Mouse (Mus musculus): ENCODE measurements around the gene Lgals12. TPM values are rescaled to one million over a fixed set of nuclear protein-coding genes. Genes with fewer than 3 reads are reported as not detected.

The Lgals12 gene
- 0.23 and 0.34 TPM in 2 replicates for polyA plus RNA-seq (2014; fragmentation: Nextera tagmentation; extraction: Ambion mirVana)

DNA sequence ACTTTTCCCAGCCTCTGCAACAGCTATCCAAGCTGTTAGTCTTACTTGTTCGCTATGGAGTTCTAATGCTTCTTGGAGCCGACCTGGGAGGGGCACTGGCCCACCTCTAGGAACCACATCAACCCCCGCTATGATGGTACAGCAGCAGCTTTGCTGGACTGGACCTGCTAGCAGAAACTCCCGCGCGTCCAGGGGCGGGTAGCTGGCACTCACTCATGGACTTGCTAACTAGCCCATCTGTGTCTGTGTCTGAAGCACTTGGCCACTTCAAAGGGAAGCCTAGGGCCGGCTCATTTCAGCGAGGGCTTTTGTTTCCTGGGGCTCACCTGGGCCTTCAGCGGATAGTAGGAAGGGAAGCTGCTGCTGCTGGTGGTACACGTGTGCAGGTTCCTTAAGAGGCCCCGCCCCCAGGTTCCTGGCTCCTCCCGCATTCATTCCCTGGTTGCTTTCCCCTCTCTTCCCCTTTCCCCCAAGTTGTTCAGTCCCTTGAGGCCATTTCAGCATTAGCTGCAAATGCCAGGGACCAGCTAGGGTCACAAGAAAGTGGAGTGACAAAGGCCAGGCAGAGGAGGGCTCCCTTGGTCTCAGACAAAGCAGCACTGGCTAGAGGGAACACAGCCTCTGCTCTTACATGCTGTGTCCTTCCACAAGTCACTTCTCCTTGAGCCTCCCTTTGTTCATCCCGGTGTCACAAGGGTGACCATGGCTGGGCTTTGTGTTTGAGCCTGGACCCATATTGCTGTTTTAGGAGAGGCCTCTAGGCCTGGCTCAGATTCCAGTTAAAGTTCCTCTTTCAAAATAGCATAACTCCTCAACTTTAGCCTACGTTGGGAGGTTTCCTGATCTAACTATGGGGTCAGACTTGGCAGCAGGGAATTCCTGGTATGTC, at the start of gene Lgals12:
Lgals12 (minus strand) TSS at position 393 of the 889 bp plus-strand sequence.
- WGBS: 7% methylated on average over 15 of the region's 15 CpGs
- peak within 1 kb of the TSS; percentile 69 for H3K4me2 ChIP-seq (ENCODE audit: low read length)
- peaks cover 21 to 26% of the 10 kb centered on the region in 2 experiments for H3K4me1 ChIP-seq (ENCODE audit: control insufficient read depth in 2 of 2, insufficient read depth in 2 of 2, low read length in 2 of 2)
- H3K9me3 ChIP-seq (ENCODE audit: control insufficient read depth, low read length): no peaks in the 10 kb centered on the region
- peak within 1 kb of the TSS; percentile 22 to 28 for H3K4me3 ChIP-seq (ENCODE audit: control insufficient read depth in 1 of 2, insufficient read depth in 1 of 2, low read depth in 1 of 2, low read length in 2 of 2)
- peaks cover 8% of the 10 kb centered on the region; the same call in 1 of the 2 replicates for H3K27me3 ChIP-seq (ENCODE audit: control insufficient read depth, insufficient read depth, low read length)
- no peak within 1 kb of the TSS for H3K27ac ChIP-seq (replicated peaks in 1 of 2; ENCODE audit: control insufficient read depth in 1 of 2, insufficient read depth in 1 of 2, low read depth in 2 of 2, low read length in 2 of 2)
- H3K9ac ChIP-seq (ENCODE audit: low read length): peak within 1 kb of the TSS; percentile 36
- no peak for ATAC-seq (ENCODE audit: insufficient number of reproducible peaks, insufficient read depth, low FRiP score, low read depth)
- no peaks in the 10 kb centered on the region for H3K36me3 ChIP-seq (ENCODE audit: control insufficient read depth, insufficient read depth, low read length)

DNA sequence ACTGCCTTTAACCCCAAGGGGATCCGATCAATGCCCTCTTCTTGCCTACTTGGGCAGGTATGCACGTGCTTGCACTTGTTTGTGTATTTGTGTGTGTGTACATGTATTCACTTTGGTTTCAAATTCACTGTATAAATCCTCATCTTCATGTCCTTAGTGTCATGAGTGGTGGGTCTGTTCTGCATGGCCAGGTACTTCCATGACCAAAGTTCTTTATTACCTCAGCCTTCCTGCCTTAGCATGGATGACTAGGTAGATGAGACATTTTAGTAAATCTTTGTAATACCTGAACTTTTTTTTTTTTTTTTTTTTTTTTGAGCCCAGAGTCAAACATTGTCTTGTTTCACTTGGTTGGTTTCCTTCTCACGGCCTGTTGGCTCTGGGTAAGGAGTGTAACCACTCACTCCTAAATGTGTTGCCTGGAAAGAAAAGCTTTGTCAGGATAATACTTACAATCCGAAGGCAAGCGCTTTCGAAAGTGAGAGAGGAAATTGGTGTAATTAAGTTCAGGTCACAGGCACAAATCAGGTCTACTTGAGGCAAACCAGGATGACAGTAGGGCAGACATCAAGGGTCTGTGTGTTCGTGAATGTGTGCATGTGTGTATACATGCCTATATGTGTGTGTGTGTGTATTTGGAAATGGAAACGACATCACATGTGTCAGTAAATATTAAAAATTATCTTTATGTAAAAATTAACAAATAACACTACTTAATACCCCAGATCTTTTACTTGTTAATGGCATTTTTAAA, 42.1 kb upstream of the Lgals12 start:
- Histone ChIP-seq H3K4me2 (ENCODE audit: low read length) (no peak overlapping the region), H3K9ac (ENCODE audit: low read length) (no peak overlapping the region), H3K27me3 (ENCODE audit: control insufficient read depth, insufficient read depth, low read length) (no peaks in the 10 kb centered on the region), H3K36me3 (ENCODE audit: control insufficient read depth, insufficient read depth, low read length) (no peaks in the 10 kb centered on the region), H3K4me1 (ENCODE audit: control insufficient read depth in 2 of 2, insufficient read depth in 2 of 2, low read length in 2 of 2) (no peaks in the 10 kb centered on the region), H3K27ac (replicated peaks in 1 of 2; ENCODE audit: control insufficient read depth in 1 of 2, insufficient read depth in 1 of 2, low read depth in 2 of 2, low read length in 2 of 2) (no peak overlapping the region), H3K4me3 (ENCODE audit: control insufficient read depth in 1 of 2, insufficient read depth in 1 of 2, low read depth in 1 of 2, low read length in 2 of 2) (no peak overlapping the region), H3K9me3 (ENCODE audit: control insufficient read depth, low read length) (no peaks in the 10 kb centered on the region)
- ATAC-seq (ENCODE audit: insufficient number of reproducible peaks, insufficient read depth, low FRiP score, low read depth): no peak
- 75% methylated on average over 8 of the region's 8 CpGs for WGBS

DNA sequence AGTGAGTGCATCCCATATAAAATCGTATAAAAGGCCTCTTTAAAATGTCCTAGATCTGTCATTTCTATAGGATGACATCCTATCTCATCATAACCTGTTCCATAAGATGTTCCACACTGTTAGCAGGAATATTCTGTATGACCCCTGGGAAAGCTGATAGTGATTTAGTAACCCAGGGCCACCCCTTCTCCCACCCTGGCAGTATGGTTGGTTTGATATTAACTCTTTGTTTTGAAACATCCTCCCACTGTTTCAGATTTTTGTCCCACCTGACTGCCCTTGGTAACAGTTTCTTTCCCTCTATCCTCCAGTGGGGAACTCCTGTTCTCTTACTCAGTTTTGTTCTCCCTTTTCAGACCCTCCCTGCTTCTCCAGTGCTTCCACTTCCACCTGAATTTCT, 26.8 kb upstream of the Lgals12 start:
- WGBS: 69% methylated on average over 1 of the region's 1 CpGs
- H3K27me3 ChIP-seq (ENCODE audit: control insufficient read depth, insufficient read depth, low read length): no peaks in the 10 kb centered on the region
- H3K4me3 ChIP-seq (ENCODE audit: control insufficient read depth in 1 of 2, insufficient read depth in 1 of 2, low read depth in 1 of 2, low read length in 2 of 2): no peak overlapping the region
- no peaks in the 10 kb centered on the region for H3K4me1 ChIP-seq (ENCODE audit: control insufficient read depth in 2 of 2, insufficient read depth in 2 of 2, low read length in 2 of 2)
- no peak overlapping the region for H3K4me2 ChIP-seq (ENCODE audit: low read length)
- no peak overlapping the region for H3K9ac ChIP-seq (ENCODE audit: low read length)
- H3K27ac ChIP-seq (replicated peaks in 1 of 2; ENCODE audit: control insufficient read depth in 1 of 2, insufficient read depth in 1 of 2, low read depth in 2 of 2, low read length in 2 of 2): no peak overlapping the region
- H3K9me3 ChIP-seq (ENCODE audit: control insufficient read depth, low read length): no peaks in the 10 kb centered on the region
- no peaks in the 10 kb centered on the region for H3K36me3 ChIP-seq (ENCODE audit: control insufficient read depth, insufficient read depth, low read length)
- ATAC-seq (ENCODE audit: insufficient number of reproducible peaks, insufficient read depth, low FRiP score, low read depth): no peak

DNA sequence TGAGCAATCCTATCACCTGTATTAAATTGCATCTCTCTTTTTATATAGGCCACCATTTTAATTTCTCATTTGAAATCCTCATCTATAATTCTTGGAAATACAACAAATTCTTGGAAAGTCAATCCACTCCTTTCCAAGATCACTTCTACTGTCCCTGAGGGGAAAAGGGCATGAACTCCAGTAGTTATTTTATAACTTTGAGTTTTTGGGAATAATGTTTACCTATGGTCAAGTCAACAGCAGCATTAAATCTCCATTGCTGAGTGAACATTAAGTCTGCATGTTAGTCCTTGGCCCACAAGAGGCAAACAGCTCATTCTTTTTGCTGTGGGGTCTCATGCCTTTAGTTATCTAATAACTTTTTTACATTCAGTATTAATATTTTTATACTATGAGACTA, 26.0 kb upstream of the Lgals12 start:
- Histone ChIP-seq H3K4me2 (ENCODE audit: low read length) (no peak overlapping the region), H3K4me1 (ENCODE audit: control insufficient read depth in 2 of 2, insufficient read depth in 2 of 2, low read length in 2 of 2) (no peaks in the 10 kb centered on the region), H3K4me3 (ENCODE audit: control insufficient read depth in 1 of 2, insufficient read depth in 1 of 2, low read depth in 1 of 2, low read length in 2 of 2) (no peak overlapping the region), H3K27me3 (ENCODE audit: control insufficient read depth, insufficient read depth, low read length) (no peaks in the 10 kb centered on the region), H3K9me3 (ENCODE audit: control insufficient read depth, low read length) (no peaks in the 10 kb centered on the region), H3K9ac (ENCODE audit: low read length) (no peak overlapping the region), H3K27ac (replicated peaks in 1 of 2; ENCODE audit: control insufficient read depth in 1 of 2, insufficient read depth in 1 of 2, low read depth in 2 of 2, low read length in 2 of 2) (no peak overlapping the region), H3K36me3 (ENCODE audit: control insufficient read depth, insufficient read depth, low read length) (no peaks in the 10 kb centered on the region)
- ATAC-seq (ENCODE audit: insufficient number of reproducible peaks, insufficient read depth, low FRiP score, low read depth): no peak

DNA sequence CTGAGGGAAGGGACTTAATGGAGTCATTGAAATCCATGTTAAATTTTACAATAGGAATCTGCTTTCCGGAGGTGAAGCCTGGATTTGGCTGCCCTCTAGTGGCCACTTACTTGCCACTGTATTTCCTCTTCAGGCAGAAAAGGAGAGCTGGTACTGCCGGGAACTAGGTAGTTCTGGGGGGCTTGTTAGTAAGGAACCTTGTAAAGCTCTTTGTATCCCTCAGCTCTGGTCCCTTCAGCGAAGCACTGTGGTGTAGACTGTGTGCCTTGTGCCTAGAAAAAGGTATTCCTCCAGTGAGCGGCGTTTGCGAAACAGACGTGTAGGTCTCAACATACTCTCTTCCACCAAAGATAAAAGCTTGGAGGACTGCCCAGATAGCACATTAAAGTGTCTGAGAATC, 10.7 kb upstream of the Lgals12 start:
- H3K4me2 ChIP-seq (ENCODE audit: low read length): peak overlapping the region; percentile 46
- H3K9ac ChIP-seq (ENCODE audit: low read length): no peak overlapping the region
- no peak overlapping the region for H3K27ac ChIP-seq (replicated peaks in 1 of 2; ENCODE audit: control insufficient read depth in 1 of 2, insufficient read depth in 1 of 2, low read depth in 2 of 2, low read length in 2 of 2)
- no peak for ATAC-seq (ENCODE audit: insufficient number of reproducible peaks, insufficient read depth, low FRiP score, low read depth)
- H3K4me3 ChIP-seq (ENCODE audit: control insufficient read depth in 1 of 2, insufficient read depth in 1 of 2, low read depth in 1 of 2, low read length in 2 of 2): no peak overlapping the region
- H3K36me3 ChIP-seq (ENCODE audit: control insufficient read depth, insufficient read depth, low read length): no peaks in the 10 kb centered on the region
- H3K4me1 ChIP-seq (ENCODE audit: control insufficient read depth in 2 of 2, insufficient read depth in 2 of 2, low read length in 2 of 2): peaks cover 0 to under 1% of the 10 kb centered on the region in 2 experiments; a peak in 1 of 4 replicates
- H3K9me3 ChIP-seq (ENCODE audit: control insufficient read depth, low read length): no peaks in the 10 kb centered on the region
- H3K27me3 ChIP-seq (ENCODE audit: control insufficient read depth, insufficient read depth, low read length): peaks cover 6% of the 10 kb centered on the region; the same call in 1 of the 2 replicates
- WGBS: 26% methylated on average over 7 of the region's 7 CpGs

GRCm38 (mm10) chr19:7617085-7617484, 10.1 kb upstream of the Lgals12 start:
- ATAC-seq (ENCODE audit: insufficient number of reproducible peaks, insufficient read depth, low FRiP score, low read depth): no peak
- H3K27me3 ChIP-seq (ENCODE audit: control insufficient read depth, insufficient read depth, low read length): peaks cover 12% of the 10 kb centered on the region; the same call in 1 of the 2 replicates
- peaks cover 0 to 6% of the 10 kb centered on the region in 2 experiments; a peak in 2 of 4 replicates for H3K4me1 ChIP-seq (ENCODE audit: control insufficient read depth in 2 of 2, insufficient read depth in 2 of 2, low read length in 2 of 2)
- H3K4me3 ChIP-seq (ENCODE audit: control insufficient read depth in 1 of 2, insufficient read depth in 1 of 2, low read depth in 1 of 2, low read length in 2 of 2): no peak overlapping the region
- H3K9ac ChIP-seq (ENCODE audit: low read length): no peak overlapping the region
- H3K36me3 ChIP-seq (ENCODE audit: control insufficient read depth, insufficient read depth, low read length): no peaks in the 10 kb centered on the region
- WGBS: 63% methylated on average over 3 of the region's 3 CpGs
- no peak overlapping the region for H3K27ac ChIP-seq (replicated peaks in 1 of 2; ENCODE audit: control insufficient read depth in 1 of 2, insufficient read depth in 1 of 2, low read depth in 2 of 2, low read length in 2 of 2)
- H3K9me3 ChIP-seq (ENCODE audit: control insufficient read depth, low read length): no peaks in the 10 kb centered on the region
- no peak overlapping the region for H3K4me2 ChIP-seq (ENCODE audit: low read length)

DNA sequence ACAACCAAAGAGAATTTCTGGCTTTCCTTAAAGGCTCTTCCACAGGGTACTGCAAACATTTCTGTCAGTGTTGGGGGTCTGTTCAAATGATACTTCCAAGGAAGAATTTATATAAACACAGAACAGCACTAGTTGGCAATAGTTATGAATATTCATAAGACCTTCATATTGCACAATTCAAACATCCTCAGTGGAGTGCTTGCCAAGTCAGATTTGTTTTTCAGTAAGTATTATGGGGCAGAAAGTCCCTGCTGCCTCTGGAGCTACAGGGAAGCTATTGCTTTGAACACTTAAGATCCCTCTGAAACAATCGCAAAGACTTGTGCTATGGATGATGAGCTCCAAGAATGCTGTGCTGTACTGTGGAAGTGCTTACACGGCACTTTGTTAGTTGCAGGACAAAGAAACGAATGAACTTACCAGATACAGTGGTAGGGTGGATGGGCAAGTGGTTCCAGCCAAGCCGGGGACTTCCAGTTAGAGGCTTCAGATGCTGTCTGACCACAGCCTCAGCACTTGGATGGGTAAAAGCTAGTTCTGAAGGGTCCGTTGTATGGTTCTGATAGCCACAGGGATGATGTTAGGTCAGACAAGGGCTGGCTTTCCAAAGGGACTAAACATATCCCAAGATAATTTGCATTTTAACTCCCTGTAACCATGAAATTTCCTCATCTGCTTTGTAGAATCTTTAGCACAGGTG, 9.4 kb upstream of the Lgals12 start:
- no peaks in the 10 kb centered on the region for H3K9me3 ChIP-seq (ENCODE audit: control insufficient read depth, low read length)
- 73% methylated on average over 5 of the region's 5 CpGs for WGBS
- H3K4me3 ChIP-seq (ENCODE audit: control insufficient read depth in 1 of 2, insufficient read depth in 1 of 2, low read depth in 1 of 2, low read length in 2 of 2): no peak overlapping the region
- no peak overlapping the region for H3K27ac ChIP-seq (replicated peaks in 1 of 2; ENCODE audit: control insufficient read depth in 1 of 2, insufficient read depth in 1 of 2, low read depth in 2 of 2, low read length in 2 of 2)
- H3K27me3 ChIP-seq (ENCODE audit: control insufficient read depth, insufficient read depth, low read length): peaks cover 19% of the 10 kb centered on the region; the same call in 1 of the 2 replicates
- no peaks in the 10 kb centered on the region for H3K36me3 ChIP-seq (ENCODE audit: control insufficient read depth, insufficient read depth, low read length)
- H3K4me1 ChIP-seq (ENCODE audit: control insufficient read depth in 2 of 2, insufficient read depth in 2 of 2, low read length in 2 of 2): peaks cover 2 to 9% of the 10 kb centered on the region in 2 experiments; a peak in 2 of 4 replicates
- H3K9ac ChIP-seq (ENCODE audit: low read length): no peak overlapping the region
- ATAC-seq (ENCODE audit: insufficient number of reproducible peaks, insufficient read depth, low FRiP score, low read depth): no peak
- no peak overlapping the region for H3K4me2 ChIP-seq (ENCODE audit: low read length)

Data from heart, embryonic 14.5 days (tissue).